Mouse (Mus musculus) liver, postnatal 0 days (tissue): Measurements from ENCODE around the gene Rag2.
A peak's percentile ranks its signal among the peaks of the same experiment; 100 is the strongest.

Experiments
- CTCF ChIP-seq: sonication (generic); IDR thresholded peaks from 2 replicates; pipeline ENCODE4 v1.5.1; 2016; ENCODE audit warnings: antibody characterized with exemption, low read depth
- EP300 ChIP-seq: IDR thresholded peaks from 2 replicates; pipeline ENCODE4 v1.6.1; 2016; ENCODE audit warnings: antibody characterized with exemption, low read depth, mild to moderate bottlenecking

- peak; percentile 73 for TF ChIP-seq CTCF
- no peak for TF ChIP-seq EP300
Measured at GRCm38 (mm10) chr2:101652921-101653597, 28.5 kb downstream of the Rag2 start.
